Mouse (Mus musculus) liver (tissue): ENCODE results near the gene Cfap43.
A peak's percentile ranks its signal among the peaks of the same experiment; 100 is the strongest.

ENCODE experiments used
- DNase-seq: peaks from one replicate; pipeline ENCODE4 v3.0.0-alpha.2; 2020; ENCODE audit warnings: mixed read lengths

The Cfap43 gene

GRCm38 (mm10) chr19:47884296-47885085, 34.6 kb downstream of the Cfap43 start:
- DNase-seq, result no peak

DNA sequence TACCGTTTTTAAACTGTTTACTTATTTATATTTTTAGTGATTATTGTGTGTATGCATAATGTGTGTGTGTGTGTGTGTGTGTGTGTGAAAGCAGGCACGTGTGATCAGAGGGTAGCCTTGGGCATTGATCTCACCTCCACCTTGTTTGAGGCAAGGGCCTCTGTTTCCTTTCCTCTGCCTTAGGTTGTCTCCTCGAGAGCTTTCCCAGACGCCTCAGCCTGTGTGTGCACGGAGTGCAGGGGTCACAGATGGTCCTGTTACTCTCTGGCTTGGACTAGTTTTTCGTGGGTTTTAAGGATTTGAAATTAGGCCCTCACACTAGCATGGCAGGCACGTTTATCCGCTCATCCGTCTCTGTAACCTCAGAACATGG, 36.2 kb downstream of the Cfap43 start:
- no peak for DNase-seq

DNA sequence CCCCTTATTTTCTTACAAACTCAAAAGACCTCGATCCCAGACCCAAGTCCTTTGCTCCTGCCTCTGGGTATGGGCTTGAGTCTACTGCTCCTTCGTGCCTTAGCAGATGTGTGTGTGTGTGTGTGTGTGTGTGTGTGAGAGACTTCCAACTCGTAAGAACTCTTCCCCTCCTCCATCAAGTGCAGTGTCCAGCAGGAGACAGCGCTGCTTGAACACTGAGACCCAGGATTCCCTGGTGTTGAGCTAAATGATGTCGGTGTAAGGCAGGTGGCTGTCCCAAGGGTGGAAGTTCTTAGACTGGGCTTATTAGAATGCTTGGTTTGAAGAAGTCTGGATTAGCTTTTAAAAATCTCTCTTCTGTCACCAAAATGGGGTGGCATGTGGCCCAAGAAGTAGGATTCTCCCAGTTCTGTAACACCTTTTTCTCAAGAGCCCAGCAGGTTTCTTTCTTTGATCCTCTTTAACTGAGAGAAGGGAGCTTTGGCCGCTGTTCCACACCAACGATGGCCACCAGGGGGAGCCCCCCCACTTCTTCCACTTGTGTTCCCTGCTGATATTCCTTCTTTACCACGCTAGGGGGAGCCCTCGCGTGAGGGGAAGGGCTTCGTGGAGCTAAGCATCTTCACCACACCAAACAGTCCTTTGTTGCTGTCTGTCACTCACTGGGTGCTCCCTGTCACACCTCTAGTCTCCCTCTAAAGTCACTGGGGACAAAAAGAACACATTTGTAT, 36.8 kb downstream of the Cfap43 start:
- DNase-seq, result peak; percentile 86

GRCm38 (mm10) chr19:47881538-47881937, 37.5 kb downstream of the Cfap43 start:
- no peak for DNase-seq

- DNase-seq, result no peak
These were observed 42.8 kb downstream of the Cfap43 start for GRCm38 (mm10) chr19:47876252-47876651.

DNA sequence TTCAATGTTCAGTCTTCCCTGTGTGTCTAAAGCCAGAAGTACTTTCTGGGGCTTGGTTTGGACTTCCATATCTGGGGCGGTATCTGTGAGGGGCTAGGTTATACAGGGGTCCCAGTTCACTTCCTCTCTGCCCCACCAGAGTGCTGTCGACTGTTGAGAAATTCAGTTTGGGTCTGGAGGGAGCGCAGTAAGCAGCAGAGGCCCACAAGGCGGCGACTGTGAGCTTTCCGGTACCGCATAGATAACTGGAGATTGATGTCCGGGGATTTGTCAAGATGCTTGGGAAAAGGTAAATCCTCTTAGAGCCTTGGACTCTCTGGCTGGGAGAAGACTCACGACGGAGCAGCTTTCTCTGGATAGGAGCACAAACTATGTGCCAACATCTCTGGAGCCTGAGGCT, 47.6 kb downstream of the Cfap43 start:
- no peak for DNase-seq

GRCm38 (mm10) chr19:47870102-47870666, 48.9 kb downstream of the Cfap43 start:
- DNase-seq, result no peak

- DNase-seq, result no peak
These were observed 49.6 kb downstream of the Cfap43 start for GRCm38 (mm10) chr19:47869516-47869915.

DNA sequence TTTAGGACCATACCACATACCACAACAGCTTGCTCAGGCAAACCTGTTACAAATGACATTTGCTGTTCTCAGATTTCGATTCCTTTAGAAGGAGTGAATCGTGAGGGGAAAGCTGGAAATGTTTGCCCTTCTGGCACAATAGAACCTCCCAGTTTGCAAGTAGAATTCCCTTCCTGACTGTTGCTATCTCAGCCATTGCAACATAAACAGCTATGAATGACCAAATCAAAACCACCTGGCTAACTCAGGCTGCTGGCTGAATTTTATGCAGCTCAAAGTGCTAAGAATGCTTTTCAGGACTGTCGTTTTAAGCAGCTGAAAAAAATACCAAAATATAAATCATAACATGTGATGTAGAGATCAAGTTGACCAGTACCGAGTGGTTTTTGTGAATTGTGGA, 50.1 kb downstream of the Cfap43 start:
- no peak for DNase-seq

GRCm38 (mm10) chr19:47867628-47868175, 51.4 kb downstream of the Cfap43 start:
- DNase-seq, result no peak

- DNase-seq, result peak; percentile 94
These were observed 53.6 kb downstream of the Cfap43 start, which contains the start of gene Gsto2 for GRCm38 (mm10) chr19:47865353-47865947. TSS of gene Gsto2 (plus strand) at chr19:47865534.

- DNase-seq, result no peak
These were observed 54.4 kb downstream of the Cfap43 start for GRCm38 (mm10) chr19:47864721-47865120.

GRCm38 (mm10) chr19:47864051-47864450, 55.0 kb downstream of the Cfap43 start:
- no peak for DNase-seq

GRCm38 (mm10) chr19:47862581-47862980, 56.5 kb downstream of the Cfap43 start:
- DNase-seq, result no peak

GRCm38 (mm10) chr19:47859180-47859579, 59.9 kb downstream of the Cfap43 start:
- no peak for DNase-seq

GRCm38 (mm10) chr19:47857957-47858942, 60.8 kb downstream of the Cfap43 start:
- no peak for DNase-seq

DNA sequence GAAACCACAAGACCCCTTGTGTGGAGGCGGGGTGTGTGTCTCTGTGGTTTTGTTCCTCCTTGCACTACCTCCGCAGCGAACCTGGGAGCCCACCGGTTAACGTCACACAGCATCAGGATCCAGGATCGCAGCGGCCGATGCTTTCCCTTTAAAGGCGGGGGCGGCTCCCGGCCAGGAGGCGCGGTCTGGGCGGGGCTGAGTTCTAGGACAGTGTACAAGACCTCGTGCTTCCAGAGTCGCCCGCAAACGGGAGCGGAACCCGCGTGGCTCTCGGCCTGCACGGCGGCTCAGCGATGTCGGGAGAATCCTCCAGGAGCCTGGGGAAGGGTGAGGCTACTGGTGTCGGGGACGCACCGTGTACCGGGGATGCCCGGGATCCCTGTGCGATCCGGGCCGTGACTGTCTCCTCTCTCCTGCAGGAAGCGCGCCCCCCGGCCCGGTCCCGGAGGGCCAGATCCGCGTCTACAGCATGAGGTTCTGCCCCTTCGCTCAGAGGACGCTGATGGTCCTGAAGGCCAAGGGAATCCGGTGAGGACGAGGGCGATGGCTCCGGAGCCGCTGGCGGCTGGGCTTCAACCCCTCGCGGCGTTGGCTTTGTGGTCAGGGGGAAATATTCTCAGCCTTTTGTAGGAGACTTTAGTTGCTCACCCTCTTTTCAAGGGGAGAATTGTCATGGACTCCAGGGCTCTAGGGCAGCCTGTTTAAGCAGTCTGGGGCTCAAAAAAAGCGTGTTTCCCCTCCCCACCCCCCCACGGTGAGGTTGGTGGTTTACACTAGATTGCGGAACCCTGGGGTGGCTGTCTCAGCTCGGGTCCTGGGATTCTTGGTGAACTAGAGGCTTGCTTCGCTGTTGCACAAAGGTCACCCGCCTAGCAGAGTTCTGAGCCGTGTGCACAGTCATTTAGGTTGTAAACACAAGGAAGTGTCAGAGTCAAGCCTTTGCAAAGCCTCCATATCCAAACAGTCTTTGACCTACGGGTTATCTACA, 64.0 kb downstream of the Cfap43 start, which contains the start of gene Gsto1:
Gene Gsto1, plus strand, starts transcription at position 175 of the 988 bp plus-strand sequence.
- peak; percentile 85 for DNase-seq

GRCm38 (mm10) chr19:47853951-47854795, 64.9 kb downstream of the Cfap43 start:
- no peak for DNase-seq

GRCm38 (mm10) chr19:47853053-47853452, 66.0 kb downstream of the Cfap43 start:
- no peak for DNase-seq
